Mouse (Mus musculus): Measurements from ENCODE around the gene Ccdc8.
A peak's percentile ranks its signal among the peaks of the same experiment; 100 is the strongest.
"Not testable (repeated sequence)": the region's sequence is repeated elsewhere in the genome, so short reads cannot be mapped to it uniquely, and the experiment has no call there.

Ccdc8 gene

DNA sequence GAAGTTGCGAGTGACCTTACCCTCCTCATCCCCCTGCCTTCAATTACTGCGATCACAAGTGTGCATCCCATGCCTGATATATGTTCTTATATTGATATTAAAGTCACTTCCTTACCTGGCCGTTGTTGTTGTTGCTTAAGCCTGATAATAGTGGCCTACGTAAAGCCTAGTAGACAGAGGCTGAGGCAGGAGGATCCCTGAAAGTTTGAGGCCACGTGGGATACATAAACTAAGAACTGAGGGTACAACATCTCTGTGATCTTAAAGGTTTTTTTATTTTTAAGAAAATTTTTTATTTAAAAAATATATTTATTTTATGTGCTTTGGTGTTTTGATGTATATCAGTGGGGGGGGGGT, at the start of gene Ccdc8:
Gene Ccdc8, plus strand, starts transcription at position 258 of the 357 bp plus-strand sequence.
- DNase-seq (ENCODE audit: low spot score) = no peak

DNA sequence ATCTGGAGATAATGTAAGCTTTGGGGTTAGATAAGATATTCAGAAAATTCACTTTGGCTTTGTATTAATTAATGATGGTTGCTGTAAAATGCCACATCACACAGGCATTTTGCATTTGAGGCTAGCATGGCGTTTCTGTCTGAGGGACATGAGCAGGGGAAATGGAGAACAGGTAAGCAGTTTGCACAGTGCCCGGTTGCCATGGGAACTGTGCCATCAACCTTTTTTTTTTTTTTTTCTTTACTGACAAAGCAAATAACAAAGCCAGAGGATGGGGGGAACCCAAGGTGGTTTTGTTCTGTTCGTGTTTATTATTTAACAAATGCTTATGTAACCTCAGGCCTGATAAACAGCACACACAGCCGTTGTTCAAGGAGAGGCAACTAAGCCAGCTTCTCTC, 49.6 kb upstream of the Ccdc8 start:
- no peak for DNase-seq (ENCODE audit: low spot score)

DNA sequence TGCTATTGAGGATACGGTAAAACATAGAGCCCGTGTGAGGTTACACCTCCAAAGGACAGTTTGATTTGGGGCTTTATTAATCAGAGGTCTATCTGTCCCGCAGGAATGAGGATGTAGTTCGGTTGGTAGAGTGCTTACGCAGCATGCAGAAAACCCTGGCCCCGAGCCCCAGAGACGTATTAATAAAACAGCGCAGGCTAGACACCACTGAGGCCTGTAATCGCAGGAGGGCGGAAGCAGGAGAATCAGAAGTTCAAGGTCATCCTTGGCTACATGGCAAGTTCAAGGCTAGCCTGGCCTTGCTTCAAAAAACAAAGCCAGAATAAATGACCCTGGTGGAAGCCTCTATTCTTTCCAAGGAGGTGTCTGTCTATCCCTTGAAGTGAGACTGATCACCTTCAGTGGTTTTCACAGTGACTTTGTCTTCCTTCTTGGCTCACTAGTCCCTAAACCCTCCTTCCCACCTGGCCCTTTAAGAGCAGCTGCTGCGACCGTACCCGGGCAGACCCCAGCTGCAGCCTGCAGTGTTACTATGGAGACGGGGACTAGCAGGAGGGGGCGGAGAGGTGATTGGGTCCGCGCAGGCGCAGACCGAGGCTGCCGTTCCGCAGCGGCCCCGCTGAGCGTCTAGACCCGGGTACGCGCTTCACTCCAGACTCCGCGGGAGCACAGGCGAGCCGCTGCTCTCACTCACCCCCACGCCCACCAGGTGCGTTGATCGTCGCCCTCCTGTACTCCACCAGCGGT, 48.3 kb upstream of the Ccdc8 start, which contains the start of gene Pnmal2:
Gene Pnmal2, plus strand, starts transcription at position 622 of the 747 bp plus-strand sequence.
- DNase-seq (ENCODE audit: low spot score) = peak; percentile 70

DNA sequence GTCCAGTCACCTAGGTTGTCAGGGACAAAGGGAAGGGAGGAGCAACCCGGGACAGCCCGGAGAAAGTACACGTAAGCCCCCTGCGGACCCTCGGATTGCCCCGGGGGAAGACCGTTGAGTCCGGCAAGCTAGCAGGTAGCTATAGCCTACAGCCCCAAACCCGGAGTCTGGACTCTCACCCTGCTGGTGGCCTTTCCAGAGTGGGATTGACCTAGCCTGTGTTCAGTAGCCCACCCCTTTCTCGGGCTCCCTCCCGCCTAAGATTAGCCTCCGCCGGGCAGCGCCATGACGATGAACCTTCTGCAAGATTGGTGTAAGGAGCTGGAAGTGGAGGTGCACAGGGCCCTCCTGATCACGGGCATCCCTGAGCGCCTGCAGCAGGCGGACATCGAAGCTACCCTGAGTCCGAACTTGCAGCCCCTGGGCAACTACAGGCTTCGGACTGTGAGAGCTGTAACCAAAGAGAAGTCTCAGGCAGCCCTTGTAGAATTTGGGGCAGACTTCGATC, 47.6 kb upstream of the Ccdc8 start:
- DNase-seq (ENCODE audit: low spot score) = no peak

DNA sequence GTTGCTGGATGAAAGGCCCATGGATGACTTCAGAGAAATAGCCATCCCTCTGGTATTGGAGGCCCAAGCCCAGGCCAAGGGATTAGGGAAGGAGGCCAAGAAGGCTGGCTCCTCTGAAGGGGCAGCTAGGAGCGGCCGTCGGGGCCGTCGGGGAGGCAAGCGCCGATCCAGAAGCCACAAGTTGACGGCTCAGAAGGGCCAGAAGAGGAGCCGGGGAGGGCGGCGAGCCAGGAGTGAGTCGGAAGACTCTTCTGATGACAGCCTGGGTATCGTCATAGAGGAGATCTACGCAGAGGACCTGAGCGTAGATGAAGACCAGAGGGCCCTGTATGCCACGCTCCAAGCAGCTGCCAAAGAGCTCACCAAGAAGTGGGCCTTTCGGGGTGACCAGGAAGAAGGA, 47.1 kb upstream of the Ccdc8 start:
- no peak for DNase-seq (ENCODE audit: low spot score)

DNA sequence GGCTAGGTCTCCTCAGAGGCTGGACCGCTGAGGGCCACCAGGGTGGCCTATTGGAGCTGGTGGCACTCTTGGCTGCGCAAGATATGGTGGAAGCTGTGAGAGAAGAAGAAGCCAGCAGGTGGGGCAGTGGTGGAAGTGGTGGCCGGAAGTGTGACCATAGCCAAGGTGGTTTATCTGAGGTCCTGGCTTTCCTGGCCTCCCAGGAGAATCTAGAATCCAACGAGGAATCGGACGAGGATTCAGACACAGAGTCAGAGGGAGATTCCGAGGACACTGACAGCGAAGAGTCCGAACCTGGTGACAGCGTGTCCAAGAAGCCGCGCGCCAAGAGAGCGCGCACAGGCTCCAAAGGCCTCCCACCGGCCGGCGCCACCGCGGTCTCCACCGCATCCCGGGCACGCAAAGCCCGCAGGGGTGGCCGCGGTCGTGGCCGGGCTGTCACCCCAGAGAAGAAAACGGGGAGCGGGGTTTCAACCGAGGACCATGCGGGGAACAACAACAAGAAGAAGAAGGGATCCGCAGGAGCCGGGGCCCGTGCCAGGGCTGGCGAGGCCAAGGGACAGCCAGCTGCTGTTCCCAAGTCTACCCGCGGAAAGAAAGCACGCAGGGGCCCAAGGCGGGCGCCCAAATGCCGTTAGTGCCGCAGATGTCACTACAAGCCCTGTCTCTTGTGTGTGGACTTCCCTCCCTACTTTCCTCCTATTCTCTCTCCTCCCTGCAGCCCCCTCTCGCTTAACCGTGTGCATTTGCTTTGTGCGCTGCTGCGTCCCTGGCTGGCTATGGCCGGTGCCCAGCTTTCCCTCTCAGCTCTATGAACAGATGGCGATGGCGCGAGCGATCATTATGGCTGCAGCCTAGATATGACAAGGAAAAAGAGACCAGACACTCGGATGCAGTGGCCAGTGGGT, 45.8 kb upstream of the Ccdc8 start:
- DNase-seq (ENCODE audit: low spot score) = peak; percentile 5

DNA sequence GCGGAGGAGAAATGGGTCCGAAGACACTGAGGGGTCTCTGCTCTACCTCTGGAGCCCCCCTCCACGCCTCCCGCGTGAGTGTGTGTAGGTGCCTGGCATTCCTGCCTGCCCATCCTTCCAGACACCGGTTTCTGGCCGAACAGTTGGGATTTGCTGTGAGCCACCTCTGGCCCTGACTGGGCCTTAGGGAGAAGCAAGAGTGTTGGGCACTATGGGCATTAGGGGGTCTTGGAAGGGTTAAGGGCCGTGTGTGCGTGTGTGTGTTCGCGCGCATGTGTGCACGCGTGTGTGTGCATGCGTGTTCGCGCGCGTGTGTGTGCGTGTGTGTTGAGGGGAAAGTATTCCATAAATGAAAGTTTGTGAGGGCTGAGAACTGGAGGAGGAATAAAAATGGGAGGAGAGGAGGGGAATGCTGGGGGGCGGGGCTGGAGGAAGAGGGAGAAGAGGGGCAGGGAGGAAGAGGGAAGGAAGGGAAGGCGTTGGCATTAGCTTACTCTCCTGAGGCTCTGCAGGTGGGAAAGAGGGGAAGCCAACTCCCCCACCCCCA, 45.1 kb upstream of the Ccdc8 start:
- DNase-seq (ENCODE audit: low spot score) = no peak

DNA sequence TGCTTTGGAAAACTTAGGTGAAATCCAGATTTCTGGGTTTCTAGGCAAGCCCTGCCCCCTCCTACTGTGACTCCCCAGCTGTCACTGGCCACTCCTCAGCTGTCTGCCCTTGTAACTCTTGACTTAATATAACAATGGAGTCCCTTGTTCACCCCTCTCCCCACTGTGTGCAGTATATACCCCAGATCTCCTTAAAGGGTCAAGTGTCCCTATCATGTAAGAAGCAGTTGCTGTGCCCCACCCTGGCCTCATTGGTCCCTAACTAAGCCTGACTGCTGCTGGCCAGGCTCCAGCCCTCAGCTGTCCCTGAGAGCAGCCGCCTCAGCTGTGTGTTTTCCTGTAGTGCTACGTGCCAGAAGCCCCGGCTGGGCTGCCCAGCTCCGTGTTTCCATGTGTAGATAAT, 44.5 kb upstream of the Ccdc8 start:
- no peak for DNase-seq (ENCODE audit: low spot score)

DNA sequence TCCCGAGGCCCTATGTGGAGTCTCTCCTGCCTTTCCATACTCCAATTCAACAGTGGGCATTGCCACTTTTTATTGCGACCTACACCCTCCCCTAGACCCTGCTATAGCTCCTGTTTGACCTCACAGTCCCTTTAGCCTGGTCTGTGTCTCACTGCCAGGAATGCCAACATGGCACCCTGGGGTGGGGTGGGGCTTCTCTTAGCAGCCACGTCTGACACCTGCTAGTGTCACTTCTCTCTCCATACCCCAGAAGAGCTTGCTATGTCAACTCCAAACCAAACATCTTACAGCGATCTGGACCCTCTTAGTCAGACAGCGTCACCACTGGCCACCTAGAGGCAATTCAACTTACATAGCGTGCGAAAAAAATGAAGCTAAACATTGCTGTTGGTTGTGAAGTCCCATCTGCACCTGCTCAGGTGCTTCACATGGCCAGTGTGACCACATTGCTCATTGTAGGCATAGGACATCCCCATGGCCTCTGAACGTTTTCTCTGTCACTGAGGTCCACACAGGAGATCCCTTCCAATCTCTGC, 43.5 kb upstream of the Ccdc8 start:
- no peak for DNase-seq (ENCODE audit: low spot score)

DNA sequence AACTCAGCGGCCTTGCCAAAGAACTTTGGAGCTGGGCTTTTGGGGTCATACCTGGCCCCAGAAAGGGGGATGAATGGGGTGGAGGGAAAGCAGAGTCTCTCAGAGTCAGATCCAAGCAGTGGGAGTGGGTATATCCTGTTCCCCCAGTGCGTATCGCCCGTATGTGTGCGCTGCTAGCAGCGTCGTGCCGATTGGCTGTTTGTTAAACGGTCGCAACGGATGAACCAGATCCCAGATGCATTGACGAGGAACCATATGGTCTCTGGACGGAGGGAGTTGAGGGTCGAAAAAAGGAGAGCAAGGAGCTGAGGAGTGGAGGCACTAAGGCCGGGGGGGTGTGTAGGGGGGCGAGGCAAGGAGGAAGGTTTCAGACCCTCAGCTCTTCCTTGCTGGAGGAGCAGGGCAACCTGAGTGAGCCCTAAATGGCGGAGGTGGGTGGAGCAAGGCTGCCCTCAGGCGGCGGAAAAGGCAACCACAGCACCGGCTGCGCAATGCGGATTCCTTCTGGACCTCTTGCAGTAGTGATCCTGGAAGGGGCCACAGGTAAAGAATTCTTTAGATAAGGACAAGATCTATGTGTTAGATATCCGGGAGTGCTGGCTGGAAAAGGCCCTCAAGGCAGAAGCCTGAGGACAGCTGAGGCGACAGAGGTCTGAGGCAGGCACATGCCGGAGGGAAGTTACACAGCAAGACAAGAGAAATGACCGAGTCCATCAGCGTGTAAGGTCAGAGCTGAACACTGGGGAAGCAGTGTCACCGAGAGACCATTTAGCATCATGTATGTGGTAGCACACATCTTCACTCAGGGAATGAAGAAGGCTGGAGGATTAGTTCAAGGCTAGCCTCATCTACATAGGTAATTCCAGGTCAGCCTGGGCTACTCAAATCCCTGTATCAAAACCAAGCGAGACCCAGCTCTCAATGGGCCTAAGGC, 42.3 kb upstream of the Ccdc8 start:
- DNase-seq (ENCODE audit: low spot score) = peak; percentile 61

DNA sequence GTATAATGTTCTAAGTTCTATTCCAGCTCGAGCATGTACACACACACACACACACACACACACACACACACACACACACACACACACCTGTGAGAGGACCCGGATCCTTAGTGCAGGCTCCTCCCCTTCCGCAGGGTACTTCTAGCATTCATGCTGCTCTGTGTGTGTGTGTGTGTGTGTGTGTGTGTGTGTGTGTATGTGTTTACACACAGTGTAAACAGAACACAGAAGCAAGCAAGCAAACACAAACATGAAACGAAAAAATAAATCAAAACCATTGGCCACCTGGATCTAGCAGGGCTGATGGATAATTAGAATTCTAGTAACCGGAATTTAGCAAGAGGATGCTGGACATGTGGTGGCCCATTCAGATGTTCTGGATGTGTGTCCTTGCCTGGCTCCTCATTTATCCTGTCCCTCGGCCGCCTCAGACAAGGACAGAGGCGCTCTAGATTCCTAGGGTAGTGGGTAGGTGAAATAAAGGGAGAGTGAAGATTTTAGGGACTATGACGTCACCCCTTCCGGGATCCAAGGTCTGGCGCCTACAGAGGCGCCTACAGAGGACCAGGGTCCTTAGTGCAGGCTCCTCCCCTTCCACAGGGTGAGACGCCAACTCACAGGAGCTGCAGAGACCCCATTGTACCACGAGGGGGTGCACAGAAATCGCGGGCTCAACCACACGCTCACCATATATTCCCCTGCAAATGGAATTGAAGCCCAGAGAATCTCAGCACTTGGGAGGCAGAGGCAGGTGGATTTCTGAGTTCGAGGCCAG, 41.5 kb upstream of the Ccdc8 start:
- peak; percentile 82 for DNase-seq (ENCODE audit: low spot score)

DNA sequence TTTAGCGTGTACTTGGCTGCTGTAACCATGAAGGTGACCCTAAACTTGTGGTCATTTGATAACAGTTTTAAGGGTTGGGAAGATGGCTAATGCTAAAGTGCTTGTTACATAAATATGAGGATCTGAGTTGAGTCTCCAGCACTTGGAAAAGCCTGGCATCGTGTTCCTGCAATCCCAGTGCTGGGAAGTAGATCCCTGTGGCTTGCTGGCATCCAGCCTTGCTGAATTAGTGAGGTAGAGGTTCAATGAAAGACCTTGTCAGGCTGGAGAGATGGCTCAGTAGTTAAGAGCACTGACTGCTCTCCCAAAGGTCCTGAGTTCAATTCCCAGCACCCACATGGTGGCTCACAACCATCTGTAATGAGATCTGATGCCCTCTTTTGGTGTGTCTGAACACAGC, 38.7 kb upstream of the Ccdc8 start:
- not testable (repeated sequence) for DNase-seq (ENCODE audit: low spot score)

DNA sequence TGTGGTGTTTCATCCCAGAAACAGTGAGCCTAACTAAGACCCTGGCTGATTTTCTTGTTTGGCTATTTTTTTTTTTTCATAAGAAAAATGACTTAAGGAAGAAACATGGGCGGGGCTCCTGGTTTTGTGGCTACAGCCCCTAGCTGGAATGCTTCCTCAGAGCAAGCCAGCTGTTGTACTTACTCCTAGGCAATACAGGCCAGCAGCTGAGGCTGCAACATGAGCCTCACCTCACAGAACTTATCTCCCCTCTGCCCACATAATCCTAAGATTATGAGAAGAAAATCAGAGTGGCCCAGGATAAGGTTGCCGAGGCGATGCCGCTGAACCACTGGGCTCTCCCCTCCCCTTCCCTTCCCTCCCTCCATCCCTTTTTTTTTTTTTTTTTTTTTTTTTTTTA, 36.8 kb upstream of the Ccdc8 start:
- no peak for DNase-seq (ENCODE audit: low spot score)

DNA sequence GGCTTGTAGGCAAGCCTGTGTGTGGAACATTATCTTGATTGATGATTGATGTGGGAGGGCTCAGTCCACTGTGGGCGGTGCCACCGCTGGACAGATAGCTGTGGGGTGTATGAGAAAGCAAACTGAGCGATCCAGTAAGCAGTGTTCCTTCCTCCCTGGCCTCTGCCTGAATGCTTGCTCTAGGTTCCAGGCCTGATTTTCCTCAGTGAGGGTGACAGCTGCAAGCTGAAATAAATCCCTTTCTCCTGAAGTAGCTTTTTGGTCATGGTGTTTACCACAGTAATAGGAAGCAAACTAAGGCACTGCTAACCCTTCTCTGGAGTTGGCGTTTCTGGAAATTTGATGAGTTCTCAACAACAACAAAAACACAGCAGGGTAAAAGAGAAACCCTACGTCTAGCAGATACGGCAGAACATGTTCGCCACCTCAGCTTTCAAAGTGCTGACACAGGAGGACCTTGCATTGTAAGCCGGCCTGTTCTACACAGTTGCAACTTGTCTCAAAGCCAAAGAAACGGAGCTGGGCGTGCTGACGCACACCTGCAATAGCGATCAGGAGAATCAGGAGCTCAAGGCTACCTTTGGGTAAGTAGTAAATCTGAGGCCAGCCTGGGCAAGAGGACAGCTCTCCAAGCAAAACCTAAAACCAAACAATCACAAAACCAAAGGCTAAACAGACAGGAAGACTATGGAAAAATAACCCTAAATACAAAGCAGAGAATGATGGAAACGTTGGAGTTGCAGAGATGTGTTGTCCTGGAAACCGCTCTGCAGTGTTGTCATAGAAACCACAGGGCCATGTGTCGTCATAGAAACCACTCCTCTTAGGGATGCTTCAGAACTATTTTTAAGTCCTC, 35.9 kb upstream of the Ccdc8 start:
- DNase-seq (ENCODE audit: low spot score) = no peak

DNA sequence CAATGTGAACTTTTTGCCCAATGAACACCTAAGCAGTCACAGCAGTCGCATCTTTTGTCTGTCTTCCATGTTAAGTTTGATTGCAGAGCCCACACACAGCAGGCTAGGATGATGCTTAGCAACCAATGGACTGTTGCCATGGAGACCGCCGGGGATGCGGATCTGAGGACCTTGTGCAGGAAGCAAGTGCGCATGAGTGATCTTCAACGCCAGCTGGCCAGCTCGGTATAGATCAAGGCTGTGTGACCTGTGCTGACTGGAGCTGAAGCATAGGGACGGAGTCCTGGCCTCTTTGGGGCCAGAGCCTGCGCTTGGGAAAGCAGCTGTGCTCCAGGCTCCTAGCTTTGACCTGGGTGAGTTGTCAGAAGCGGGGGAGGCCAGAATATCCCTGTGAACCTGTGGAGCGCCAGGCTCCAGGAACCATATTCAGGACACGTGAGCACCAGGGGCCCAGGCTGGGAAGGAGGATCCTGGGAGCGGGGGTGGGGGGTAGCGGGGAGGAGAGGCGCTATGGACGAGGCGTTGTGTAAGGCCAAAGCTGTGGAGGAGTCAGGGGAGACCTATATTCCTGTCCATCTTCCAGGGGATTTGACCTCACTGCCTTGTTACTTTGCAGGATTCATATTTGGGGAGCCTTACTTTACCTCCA, 32.8 kb upstream of the Ccdc8 start, which contains the start of gene Pnmal1:
Gene Pnmal1, plus strand, starts transcription at position 141 of the 649 bp plus-strand sequence.
- no peak for DNase-seq (ENCODE audit: low spot score)

DNA sequence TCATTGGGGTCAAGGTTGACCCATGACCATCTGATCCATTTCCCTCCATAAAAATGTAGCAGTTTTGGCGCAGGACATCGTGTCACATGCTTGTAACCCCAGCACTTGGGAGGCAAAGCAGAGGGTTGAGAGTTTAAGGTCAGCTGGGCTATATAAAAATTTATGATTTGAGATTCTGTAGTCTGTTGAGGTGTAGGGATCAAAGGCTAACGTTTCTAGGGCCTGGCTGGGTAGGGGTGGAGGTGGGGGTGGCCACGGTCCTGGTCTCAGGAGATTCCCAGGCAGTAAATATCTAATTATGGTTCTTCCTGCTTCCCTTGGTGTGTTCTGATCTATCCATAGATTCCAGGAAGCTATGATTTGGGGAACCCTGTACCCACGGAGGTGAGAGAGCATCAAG, 30.8 kb upstream of the Ccdc8 start:
- no peak for DNase-seq (ENCODE audit: low spot score)

DNA sequence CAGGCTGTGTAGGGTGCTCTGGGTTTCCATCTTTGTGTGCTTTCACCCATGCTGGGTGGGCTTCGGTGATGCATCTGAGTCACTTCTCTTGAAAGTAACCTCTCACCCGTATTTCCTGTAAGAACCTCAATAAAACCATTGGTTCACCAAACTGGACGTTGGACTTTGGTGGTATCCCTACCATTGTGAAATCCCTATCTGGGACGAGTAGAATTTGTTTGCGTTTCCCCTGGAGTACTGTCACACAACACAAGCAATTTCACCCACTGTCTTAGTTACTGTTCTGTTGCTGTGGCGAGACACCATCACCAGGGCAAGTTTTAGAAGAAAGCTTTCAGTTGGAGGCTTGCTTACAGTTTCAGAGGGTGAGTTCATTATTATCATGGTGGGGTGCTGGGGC, 24.1 kb upstream of the Ccdc8 start:
- DNase-seq (ENCODE audit: low spot score) = no peak

DNA sequence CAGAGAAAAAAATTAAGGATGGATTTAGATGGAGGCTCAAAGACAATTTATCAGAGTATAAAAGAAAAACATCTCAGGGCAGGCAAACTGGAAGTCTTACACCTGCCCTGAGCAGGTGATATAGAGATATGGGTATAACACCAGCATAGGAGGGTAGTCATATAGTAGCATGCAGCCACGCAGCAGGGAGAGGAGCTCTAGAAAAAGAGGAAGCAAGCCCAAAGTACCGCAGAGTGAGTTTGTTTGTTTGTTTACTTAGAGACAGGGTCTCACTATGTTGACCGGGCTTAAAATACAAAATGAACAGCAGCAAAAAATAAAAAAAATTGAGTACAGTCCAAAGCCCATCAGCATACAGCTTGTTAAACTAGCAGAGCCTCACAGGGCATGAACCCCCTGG, 21.3 kb upstream of the Ccdc8 start:
- no peak for DNase-seq (ENCODE audit: low spot score)

DNA sequence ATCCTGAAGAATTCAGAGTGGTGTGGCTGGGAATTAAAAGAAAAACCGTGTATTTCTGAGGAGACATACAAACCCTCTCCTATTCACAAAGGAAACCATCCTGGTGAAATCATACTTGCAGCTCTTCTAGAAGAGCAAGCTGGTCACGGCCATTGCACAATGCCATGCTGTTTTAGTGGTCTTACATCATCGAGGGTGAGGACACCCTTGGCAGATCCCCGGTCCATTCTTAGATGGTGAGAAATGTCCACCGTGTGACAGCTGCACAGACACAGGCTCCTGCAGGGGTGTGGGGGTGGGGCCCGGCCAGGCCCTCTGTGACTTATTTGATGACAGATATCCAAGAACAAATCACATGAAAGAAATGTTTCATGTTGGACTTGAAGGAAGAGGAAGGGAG, 18.5 kb upstream of the Ccdc8 start:
- no peak for DNase-seq (ENCODE audit: low spot score)
